In the genomic region with DNA sequence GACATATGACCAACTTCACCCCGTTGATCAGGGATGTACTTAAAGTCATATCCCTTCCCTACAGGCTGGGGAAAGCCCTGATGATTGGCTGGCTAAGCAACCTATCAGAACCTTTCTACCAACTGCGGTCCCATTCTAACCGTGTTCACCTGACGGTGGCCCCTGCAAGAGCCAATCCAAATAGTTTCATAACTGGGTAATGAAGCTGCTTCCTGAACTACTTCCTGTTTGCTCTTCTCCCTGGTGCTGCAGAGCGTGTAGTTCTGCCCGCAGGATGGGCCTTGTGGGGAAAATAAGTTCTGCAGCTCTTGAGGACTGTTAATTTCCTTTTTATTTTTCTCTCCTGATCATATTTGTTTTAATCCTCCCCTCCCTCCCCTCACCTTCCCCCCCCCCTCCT, we compare ENCODE assay signal across 10 mouse cellular contexts.
"Had no signal": no experiment of that assay in that cellular context is flagged by ENCODE, and none has a peak within 500 bp of the region (broad histone marks: within the 10 kb centered on the region; RNA-seq: fewer than 3 reads in every experiment).

No protein-coding gene starts in this region.

- DNase-seq: kidney, adult 2 months; kidney, postnatal 25 days; layer of hippocampus, postnatal 36 days; liver, embryonic 13.5 days; liver, postnatal 0 days; lung, postnatal 14 days; right cerebral cortex, adult 18-20 months; right cerebral cortex, postnatal 25 days; thymus, adult 18-20 months; thymus, postnatal 14 days had no signal
